Mouse (Mus musculus) cerebellum, postnatal 10 days (tissue): ENCODE measurements around the gene Dcaf1.

Experiments
- DNase-seq, 2 experiments: peaks; one replicate each; pipeline ENCODE4 v3.0.0; 2021; ENCODE audit warnings: mixed read lengths in 2 of 2

Gene Dcaf1

DNA sequence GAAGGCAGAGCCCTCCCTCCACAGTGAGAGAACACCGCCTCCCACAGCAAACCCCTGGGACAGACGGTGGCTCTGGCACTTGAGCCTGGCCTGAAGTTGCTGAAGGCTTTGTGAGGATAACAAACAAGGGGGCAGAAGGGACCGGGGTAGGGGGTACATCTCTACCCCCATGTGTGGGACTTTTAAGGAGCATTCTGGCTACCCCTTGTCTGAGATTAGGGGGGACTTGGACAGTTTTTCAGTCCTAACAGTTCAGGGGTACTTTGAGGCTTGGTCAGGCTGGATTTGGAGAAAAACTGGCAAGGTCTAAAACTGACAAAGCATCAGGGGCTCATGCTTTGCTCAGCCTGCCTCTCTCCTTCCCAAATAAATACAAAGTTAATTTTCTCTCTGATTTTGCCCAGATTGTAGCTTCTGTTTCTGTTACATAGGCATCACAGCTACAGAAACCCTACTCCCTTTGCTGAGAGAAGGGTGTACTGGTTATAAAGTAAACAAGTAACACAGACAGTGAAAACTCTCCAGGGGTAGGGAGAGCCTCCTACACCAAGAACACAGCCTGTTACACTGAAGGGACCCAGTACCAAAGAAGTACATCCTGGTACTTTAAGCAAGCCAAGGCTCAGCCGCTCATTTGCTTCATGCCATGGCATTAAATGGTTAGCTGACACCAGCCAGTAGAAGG is 59.5 kb downstream of the Dcaf1 start:
- DNase-seq = no peak

DNA sequence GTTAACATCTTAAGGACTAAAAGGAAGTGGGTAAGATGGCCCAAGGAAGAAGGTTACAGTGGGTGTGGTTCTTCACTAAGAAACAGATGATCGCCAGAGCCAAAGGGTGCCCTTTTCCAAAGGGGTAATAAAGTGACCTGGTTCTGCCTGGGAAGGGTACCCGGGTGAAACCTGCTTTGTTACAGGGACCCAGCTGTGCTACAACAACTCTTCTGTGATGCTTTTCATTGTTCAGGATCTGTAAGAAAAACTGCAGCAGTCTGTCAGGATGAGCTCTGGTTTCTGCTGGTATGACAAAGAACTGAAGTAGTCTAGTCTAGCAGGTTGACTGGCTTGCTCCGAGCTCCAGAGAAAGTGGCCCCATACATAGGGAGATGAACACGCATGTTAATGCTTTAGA is 60.5 kb downstream of the Dcaf1 start:
- DNase-seq = no peak

DNA sequence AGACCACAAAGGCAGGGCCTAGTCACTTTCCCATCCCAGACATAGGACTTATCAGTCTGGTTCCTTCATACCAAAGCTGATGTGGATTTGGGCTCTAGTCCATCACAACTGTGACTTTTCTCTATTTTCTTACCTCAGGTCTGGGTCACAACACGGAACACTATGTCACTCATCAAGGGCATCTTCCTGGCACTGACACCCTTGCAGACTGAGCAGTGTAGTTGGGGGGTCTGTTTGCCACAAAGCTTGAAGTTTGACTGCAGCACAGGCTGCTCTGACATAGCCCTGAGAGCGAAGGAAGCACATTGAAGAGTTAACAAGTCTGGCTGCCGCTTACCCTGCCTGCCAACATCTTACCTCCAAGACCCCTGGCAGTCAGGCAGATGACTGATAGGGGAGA is 61.4 kb downstream of the Dcaf1 start:
- no peak for DNase-seq

DNA sequence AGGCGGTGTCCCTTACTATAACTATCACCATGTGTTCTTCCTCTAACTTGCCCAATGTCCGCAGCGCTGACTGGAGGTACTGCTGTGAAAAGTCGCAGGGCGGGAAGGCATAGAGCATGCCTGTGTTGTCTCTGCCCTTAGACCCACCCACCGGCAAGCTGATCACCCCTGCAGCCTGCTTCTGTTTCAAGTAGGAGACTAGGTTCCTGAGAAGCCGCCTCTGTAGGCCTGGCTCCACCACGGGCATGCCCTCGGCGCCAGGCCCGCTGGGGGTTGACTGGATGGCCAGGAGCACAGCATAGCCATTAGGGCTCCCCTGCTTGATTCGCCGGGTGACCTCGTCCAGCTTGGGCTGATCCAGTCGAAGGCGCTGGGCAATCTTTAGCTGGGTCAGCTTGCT is 62.6 kb downstream of the Dcaf1 start:
- peak; percentile 43 to 48 for DNase-seq

DNA sequence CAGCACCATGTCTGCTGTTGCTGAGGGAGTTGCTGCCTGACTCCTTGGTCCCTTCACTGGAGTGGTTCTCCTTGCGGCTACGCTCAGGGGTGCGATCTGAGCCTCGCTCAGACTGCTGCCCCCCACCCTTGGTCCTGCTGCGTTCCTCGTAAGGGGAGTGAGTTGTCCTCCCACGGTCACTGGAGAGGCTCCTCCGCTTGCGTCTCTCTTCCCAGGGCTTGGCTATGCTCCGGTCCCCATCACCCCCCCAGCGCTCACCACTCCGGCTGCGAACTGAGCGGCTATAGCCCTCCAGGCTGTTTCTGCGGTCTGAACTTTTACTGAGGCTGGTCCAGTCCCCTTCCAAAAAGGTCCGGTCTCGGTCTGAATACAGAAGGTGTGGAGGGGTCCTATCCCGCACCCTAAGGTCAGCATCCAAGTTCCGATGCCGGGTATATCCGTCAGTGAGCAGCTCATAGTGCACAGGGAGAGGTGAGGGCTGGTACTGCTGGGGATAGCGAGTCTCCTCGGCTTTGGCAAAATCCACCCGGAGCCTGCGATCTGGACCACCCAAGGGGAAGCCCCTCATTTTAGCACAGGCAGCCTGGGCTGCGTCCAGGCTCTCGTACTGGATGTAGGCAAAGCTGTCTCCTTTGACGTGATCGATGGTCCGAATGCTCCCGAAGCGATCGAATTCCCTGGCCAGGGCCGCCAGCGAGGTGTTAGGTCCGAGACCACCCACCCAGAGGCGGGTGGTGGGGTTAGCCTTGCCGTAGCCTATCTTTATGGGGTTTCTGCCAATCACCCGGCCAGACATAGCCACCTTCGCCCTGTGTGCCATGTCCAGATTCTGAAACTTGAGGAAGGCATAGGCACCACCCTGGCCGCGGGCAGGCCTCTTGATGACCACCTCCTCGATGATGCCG is 63.6 kb downstream of the Dcaf1 start:
- DNase-seq = peak; percentile 49 to 51

DNA sequence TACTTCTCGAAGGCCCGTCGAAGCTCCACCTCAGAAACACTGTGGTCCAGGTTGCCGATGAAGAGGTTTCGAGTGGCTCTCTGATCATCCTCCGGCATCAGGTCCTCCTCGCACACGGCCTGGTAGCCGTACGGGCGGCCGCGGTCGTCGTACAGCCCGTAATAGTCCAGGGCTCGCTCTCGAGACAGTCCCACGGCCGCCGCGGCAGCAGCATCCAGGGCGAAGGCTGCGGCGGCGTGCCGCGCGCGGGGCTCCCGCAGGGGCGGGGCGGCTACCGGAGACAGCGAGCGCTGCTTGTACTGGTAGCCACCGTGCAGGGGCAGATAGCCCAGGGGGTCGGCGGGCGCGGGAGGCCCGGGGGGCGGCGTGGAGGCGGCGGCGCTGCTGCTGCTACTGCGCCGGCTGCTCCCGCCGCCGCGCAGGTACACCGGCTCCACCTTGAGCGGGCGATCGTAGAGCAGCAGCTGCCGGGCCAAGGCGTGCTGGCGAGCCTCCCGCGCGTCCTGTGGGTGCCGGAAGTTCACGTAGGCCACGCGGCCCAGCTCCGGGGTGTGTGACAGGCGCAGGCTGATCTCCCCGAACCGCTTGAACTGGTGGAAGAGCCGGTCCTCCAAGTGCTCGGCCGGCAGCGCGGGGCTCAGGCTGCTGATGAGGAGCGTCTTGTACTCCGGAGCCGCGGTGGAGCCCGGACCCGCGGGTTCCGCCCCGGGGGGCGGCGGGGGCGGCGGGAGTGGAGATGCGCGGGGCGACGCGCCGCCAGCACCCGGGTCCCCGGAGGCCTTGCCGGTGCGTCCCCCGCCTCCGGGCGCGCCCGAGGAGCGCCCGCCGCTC is 64.4 kb downstream of the Dcaf1 start:
- peak; percentile 78 to 79 for DNase-seq

DNA sequence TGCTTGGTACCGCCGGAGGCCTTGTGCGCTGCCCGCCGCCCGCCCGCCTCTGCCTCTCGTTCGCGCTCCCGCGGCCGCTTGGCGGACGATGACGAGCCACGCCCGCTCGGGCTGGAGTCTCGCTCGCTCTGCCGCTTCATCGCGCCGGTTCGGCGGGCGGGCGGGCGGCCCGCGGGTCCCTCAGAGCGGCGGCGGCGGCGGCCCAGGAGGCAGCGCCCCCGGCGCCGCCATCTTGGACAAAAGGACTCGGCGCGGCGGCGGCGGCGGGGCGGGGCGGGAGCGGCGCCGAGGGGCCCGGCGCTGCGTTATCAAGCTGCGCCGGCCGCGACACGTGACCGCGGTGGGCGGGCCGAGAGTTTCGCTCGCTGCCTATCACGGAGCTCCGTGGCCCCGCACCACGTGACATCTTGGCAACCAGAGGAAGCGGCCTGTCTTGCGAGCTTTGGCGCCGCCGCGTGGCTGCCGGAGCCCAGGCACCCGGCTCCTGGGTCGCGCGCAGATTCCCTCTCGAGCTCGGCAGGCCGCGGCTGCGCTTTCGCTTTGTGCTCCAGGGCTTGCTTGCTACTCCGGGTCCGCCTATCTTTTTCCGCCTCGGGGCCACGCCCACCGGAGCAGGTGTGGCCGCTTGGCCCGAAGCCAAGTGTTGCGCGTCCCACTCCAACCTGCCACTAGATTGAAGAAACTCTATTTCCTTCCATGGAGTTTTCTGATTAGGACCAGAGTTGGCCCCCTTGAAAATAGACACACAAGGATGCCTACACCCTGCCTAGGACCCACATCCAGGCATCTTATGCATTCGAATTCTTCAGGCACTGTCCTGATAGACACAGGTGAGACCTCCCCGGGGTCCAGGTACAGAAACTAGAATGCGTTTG is 65.4 kb downstream of the Dcaf1 start, which contains the start of gene Rbm15b:
Rbm15b (minus strand) TSS at position 601 of the 875 bp plus-strand sequence.
- peak; percentile 99 for DNase-seq

DNA sequence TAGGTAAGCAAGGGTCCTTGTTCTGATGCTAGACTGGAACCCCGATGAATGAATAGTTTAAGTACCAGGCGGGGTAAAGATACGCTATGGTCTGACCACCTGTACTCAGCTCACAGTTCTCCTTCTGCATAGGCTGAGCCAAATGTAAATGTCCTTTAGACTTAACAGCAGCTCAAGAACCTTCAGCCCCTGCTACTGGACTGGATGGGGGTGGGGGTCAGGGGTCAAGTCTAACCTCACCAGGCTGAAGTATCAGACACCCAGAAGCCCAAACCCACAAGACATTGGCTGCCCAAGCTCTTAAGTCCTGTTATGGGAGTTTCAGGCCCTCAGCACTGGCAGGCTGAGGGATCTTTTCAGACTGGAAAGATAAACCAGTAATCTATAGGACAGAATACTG is 66.7 kb downstream of the Dcaf1 start:
- DNase-seq = no peak

DNA sequence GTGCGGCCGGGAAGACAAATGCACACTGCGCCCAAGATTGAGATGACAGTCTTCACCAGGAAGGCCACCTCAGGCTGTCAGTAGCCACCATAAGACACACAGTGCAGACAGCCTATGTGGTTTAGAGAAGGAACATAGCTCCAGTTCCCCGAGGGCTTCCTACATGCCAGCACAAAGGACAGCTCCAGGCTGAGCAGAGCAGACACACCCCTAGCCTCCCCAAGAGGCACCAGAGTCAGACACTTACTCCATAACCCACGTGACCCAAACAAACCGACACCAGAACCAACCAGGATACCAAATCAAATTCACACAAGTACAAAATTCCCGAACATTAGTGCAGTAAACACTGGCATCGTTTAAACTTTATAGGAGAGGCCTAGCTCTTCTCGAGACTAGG is 67.6 kb downstream of the Dcaf1 start:
- DNase-seq = no peak

DNA sequence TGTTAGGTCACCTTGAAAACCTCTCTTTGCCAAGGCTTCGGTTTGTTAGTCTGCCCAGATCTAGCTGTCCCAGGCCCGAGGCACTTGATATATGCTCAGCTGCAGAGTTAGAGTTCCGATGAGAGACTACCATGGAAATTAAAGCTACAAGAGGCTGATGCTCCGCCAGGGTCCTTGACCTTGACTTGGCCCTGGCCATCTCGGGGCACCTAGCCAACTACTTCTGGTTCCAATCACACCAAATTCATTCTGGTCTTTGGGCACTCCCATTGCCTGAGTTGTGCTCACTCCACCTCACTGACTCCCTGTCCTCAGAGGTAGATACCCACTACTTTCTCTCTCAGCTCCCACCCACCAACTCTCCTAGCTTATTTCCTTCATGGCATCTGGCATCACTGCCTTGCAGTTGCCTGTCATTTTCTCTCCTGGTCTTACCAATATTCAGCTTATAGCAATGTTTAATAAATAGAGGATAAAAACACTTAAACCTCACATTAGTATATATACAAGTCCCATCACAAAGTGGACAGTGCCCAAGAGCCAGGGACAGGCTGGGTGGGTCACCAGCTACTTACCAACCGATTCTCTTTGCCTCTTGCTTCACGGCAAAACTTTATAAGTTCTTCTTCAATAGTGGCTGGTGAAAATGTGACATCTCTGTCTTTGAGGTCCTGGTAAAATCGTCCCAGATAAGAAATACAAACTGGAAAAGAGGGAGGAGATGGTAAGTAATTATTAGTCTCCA is 69.0 kb downstream of the Dcaf1 start:
- peak in 1 of 2 experiments; percentile 41 for DNase-seq

DNA sequence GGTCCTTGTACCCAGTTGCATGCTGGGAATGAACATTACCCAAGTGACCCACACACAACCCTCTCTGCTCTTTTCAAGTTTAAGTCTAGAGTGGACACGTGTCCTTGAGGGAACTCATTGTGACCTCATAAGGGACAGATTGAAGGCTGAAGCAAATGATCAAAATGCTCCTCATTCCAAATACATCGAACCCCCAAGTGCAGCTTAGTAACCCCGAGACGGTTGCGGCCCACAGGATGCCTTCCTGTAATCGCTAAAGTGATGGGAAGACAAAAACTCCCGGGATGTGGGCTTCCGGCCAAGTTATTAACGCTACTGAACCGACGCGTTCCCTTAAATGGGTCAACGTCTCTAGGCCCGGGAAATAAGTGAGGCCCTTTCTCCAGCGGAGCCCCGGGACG is 69.7 kb downstream of the Dcaf1 start:
- no peak for DNase-seq

DNA sequence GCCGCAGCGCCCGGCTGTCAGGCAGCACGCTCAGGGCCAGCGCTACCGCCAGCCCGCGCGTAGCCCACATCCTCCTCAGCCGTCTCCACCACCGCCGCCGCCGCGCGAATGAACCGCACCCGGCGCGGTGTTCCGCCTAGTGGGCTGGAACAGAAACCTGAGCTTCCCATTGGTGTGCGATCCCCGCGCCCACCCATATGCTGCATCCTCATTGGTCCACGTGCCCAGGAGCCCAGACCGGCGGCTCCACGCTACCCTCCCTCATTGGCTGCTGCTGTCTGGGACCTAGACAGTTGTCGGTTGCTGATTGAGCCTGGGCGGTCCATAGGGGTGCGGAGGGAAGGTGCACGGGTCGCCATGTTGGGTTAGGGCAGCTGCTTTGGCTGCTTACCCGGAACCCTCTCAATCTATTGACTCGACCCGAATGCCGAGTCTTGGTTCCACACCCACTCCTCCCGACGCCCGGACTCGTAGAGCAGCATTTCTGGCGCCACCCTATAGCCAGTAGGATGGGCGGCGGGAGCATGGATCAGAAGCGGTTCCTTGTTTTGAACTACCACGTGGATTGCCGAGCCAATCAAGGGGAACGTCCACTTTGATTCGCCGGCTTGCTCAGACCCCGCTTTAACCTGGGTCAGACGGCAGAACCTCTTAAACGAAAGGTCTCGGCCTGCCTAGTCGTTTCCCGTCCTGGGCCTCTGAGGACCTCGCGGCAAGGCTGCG is 70.3 kb downstream of the Dcaf1 start, which contains the start of gene Manf:
Manf (minus strand) TSS at position 151 of the 723 bp plus-strand sequence.
- peak; percentile 96 to 98 for DNase-seq

DNA sequence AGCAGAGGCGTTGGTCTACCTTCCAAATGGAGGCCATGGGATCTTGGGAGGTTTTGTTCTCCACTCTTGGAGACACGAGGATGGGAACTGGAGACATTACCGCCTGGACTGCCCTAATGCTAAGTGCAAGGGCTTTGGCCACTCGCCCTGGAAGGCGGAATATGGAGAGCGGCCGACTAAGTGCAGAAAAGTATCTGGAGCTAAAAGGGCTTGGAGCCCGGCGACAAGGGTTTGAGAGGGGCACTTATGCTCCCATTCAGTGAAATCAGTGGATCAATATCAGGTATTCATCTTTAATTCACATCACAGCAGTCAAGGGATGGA is 70.8 kb downstream of the Dcaf1 start:
- DNase-seq = no peak

DNA sequence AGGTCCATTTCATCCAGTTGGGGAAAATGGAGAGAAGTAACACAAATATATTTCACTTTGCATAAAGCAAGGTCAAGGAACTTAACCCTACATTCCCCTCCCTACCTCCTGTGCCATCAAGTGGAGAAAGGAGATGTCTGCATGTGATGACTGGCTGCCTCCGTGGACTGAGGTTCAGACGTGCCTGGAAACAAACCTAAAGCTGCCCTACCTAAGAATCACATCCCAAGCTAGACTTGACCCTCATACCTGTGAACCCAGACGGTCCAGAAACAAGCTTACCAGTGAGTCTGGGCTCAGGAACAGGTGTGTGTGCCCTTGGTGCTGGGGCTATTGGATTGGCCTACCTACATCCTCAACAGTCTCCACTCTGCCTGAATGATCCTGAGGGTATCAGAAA is 71.7 kb downstream of the Dcaf1 start:
- DNase-seq = no peak

DNA sequence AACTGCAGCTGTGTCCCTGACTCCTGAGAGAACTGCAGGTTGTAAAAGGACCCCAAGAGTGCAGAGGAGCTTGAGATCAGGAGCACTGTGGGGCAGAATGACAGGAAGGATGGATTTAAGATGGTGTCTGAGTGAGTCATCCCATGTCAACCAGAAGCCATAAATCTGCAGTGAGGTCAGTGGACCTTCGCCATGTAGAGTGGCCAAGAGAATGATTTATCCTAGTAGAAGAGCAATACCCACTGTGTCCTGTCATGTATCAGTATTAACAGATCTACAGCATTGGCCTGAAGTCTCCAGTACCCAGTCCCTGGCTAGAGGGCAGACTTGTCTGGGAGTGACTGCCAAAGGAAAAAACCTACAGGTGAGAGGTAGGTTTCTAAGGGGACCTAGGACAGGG is 77.2 kb downstream of the Dcaf1 start:
- DNase-seq = no peak

DNA sequence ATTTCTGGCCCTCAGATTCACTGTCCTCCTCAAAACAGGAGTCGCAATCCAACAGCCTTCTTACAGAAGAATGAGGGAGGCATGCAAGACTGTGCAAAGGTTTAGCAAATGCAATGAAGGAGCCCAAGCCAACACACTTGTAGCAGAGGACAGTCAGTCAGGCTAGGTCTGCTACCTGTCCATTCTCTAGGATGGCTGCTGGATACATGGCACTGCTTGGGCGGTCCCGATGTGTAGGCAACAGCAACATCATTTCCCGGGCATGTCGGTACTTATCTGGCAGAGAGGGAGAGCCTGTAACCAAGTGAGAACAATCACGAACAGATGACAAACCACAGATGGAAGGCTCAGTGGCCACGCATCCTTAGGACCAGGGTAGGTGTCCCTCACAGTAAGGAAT is 79.9 kb downstream of the Dcaf1 start:
- no peak for DNase-seq

DNA sequence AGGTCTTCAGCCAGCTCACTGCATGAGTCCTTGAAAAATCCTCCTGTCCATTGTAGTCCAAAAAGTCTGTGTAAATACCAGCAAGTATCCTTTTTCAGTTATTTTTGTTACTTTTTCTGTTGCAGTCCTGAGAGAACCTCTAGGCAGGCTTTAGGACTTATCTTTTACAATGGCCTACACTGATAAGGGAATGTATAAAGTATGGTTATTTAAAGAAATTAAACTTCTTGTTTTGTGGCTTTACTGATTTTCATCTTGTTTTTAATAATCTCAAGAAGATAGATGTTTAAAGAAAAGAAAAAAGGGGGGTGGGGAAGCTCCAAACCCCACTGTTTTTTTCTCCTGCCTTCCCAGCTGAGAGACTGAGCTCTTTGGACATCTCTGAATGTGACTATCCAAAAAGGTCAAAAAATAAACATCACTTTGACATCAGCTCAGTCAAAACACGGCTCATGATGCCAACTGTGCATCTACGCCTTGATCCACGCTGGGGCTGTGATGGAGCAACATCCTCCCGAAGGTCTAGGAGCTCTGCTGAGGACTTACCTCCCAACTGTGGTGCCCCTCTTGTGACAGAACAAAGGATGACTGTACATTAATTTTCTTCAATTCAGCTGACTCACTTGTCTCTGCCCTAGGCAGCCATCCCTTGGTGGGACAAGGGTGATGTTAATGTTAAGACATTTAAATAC is 81.6 kb downstream of the Dcaf1 start:
- no peak for DNase-seq

DNA sequence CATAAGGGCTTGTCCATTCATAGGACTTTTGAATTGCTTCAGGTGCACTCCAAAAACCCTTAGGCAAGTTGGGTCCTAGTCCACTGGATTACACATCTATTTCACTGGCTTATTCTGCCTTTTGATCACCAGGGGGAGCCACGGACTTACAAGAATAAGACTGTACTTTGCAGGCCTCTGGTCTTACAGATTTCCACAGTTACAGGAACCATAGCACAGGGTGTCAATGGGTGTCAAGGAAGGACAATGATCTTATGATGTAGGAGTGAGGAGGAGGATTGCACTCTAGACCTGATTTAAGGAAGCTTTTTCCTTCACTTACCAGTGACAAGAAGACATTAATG is 82.1 kb downstream of the Dcaf1 start:
- DNase-seq = peak; percentile 60 to 67

DNA sequence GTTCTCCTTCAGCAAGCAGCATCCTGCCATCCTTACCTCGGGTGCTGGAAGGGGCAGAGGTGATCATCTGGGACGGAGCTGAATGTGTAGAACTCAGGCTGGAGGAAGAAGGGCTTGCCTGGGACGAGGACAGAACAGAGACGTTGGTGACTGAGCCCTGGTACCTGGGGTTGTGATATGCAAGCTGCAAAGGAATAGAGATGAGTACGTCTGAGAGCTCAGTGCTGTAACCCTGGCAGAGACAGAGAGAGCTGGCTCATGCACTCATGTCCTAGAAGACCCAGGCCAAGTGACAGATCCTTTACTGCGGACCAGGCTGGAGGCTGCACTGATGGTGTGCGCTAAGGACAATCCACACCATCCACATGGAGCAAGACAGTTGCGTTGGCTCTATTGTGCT is 84.9 kb downstream of the Dcaf1 start:
- DNase-seq = no peak

DNA sequence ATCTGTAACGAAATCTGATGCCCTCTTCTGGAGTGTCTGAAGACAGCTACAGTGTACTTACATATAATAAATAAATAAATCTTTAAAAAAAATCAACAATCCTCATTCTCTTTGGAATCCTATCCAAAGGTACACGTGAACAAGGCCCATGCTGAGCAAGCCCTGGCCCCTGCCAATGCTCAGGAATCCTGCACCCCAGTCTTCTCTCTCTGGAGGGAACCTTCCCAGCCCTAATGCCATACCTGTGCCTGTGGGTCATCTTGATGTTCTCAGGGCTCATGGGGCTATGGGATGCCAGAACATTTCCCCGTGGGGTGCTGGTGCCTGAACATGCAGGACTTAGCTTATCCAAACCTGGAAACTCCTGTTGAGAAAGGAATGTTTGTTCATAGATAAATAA is 86.5 kb downstream of the Dcaf1 start:
- no peak for DNase-seq
